Mouse (Mus musculus): Measurements from ENCODE around the gene Tjp1.

Tjp1 gene

DNA sequence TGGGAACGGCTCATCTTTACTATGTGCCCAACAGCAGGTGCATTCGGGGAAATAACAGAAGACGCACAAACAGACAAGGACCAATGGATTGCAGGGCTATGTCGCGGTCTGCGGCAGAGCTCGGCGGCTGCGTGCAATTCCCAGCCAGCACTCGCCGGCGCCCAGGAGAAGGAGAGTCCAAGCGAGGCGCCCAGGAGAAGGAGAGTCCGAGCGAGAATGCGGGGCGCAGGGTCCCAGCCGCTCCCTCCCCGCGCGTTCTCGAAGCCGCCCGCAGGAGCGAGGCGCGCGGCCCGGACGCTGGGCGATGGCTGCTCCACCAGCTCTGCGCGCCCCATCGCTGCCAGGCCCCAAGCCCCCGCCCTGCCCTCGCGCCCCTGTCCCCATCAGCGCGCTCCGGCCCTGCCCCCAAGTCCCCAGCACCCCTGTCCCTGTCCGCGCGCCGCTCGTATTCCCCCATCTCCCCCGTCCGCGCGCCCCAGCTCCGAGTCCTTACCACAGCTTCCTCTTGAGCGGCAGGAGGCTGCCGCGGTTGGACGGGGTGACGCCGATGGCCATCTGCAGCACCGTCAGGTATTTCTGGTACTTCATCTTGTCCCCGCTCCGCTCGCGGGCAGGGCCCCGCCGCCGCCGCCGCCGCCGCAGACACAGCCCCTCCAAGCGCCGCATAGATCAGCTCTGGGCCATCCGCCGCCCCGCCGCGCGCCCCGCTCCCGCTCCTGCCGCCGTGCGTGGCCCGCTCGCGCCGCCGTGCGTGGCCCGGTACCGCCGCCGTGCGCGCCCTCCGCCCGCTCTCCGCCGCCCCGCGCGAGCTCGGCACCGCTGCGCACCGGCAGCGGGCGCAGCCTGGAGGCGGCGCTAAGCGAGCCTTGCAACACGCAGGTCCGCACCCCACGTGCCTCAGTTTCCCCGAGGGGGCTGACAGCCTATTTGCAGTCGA lies at the start of gene Tjp1:
Gene Tjp1 (minus strand): TSS at position 711 of the 937 bp plus-strand sequence.
- DNase-seq (ENCODE audit: low read depth, low spot score), result no peak

DNA sequence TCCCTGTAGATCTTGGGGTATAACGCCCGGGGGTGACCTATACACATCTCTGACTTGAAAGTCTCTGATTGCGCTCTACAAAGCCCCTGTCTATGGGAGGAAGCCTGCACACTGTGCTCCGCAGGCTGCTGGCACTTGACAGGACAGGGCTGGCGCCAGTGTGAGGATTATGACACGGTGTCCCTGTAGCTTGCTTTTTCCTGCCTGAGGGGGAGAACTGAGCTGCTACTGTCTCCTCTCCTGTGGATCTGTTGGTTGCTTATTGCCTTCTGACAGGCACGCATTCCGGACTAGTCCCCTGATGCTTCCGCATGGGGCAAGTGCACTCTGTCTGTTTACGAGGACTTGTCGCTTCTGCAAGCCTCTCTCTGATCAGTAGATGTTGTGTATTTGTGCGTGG lies 49.5 kb upstream of the Tjp1 start:
- DNase-seq (ENCODE audit: low read depth, low spot score), result peak; percentile 6

DNA sequence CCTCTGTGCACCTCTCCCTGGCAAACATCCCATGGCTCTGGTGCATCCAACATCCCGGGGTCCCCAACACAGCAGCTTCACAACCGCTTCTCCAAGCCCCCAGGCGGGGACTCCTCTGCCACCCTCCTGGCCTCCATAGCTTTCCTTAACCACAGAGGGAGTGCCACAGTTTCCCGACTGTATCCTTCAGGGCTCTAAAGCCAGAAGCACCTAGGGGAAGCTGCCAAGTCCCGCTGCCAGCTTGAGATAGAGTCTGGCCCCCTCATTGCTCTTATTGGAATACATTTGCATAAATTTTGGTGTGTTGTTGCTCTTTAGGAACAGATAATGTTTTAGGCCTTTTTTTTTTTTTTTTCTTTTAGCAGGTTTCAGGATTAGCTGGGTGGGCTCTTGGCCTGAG lies 45.1 kb upstream of the Tjp1 start:
- no peak for DNase-seq (ENCODE audit: low read depth, low spot score)

DNA sequence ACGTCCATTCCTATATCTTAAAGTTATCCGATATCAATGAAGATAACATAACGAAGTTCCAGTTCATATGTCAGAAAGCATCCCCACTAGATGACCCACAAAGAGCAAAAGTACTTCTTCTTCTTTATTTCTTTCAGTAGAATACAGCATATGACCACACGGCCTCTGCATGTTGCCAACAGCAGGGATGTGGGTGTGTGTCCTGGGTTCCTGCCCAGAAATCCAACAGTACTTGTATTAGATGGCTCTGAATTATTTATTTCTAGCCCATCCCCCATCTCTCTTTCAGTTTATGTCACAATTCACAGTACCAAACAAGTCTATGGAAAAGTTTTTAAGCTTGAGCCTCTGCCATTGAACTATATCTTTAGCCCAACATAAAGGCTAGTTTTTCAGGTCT lies 43.1 kb upstream of the Tjp1 start:
- DNase-seq (ENCODE audit: low read depth, low spot score), result no peak

DNA sequence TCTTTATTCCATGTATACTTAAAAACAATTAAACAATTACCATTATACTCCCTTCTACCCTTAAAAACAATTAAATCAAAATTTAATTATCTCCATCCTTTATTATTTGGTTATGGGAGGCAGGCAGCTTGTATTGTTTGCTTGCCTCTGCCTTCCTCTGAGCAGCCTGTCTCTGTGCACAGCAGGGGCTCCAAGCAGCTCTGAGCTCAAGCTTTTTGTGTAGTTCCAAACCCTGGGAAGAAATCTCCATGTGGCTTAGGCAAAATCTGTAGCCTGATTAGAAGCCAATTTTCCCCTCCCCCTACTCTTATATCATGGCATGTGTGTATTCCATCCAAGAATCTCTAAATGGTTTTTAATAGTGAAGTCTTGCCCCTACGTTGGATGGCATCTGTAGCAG lies 28.4 kb upstream of the Tjp1 start:
- no peak for DNase-seq (ENCODE audit: low read depth, low spot score)

DNA sequence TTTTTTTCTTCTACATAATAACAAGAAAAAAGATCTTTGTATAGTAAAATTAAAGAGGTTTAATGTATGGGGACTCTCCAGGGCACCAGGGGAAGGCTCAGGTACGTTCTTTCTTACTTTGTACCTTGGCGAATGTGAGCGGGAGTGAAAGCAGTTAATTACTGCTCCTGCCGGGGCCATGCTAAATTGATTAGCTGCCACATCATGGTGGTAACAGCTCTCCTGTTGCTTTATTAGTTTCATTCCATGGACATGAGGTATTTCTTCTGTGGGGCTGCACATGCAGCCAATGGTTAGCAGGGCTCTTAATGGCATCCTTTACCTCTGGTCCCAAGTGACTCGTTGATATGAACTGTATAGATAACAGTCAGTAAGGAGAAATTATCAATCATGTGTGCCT lies 18.2 kb upstream of the Tjp1 start:
- DNase-seq (ENCODE audit: low read depth, low spot score), result peak; percentile 67

DNA sequence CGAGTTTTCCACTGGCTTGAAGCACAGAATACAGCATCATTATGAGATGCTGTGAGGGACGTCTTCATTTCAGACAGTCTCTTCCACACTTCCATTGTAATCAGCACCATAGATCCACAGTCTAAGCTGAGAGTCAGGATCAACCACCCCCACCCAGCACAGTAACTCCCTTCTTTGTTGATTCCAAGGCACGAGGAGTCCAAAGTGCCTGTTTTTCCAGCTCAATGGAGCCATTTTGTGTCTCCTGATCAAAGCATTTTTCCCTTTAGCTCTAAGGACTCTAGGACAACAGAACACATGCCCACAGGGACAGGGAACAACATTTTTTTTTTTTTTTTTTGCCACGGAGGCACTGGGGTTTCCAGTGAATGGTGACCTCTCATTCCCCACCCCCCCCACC lies 5.1 kb upstream of the Tjp1 start:
- no peak for DNase-seq (ENCODE audit: low read depth, low spot score)

DNA sequence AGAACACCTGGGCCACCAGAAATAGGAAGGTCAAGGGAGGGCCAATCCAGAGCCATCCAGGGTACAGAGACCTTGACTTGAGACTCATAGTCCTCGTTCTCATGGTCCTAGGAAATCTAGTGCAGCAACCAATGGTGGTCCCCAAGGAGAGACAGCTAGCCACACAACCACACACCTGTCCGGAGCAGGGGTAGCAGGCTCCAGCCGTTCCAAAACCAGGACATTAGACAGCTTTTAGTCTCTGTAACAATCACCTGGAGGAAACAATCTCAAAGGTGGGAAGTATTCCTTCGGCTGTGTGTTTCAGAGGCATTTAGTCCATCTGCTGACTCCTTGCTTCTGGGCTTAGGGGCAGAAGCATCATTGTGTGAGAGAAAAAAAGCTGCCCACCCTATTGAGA lies 4.5 kb downstream of the Tjp1 start:
- DNase-seq (ENCODE audit: low read depth, low spot score), result no peak

DNA sequence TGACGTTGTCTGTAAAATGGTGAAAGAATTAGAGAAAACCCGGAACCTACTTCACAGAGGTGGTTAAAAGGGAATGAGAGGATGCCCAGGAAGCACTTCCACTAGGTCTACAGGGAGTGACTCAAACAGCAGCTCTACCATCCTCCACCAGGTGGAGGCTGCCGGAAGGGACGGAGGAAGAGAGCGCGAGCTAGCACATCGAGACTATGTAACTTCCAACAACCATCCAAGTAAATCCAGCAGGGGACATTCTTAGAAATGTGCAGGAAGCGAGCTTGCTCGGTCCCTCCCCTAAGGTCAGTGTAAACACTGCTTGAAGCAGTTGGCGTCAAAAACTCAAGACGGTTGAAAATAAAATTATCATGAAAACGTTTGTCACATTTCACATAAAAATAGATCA lies 5.1 kb downstream of the Tjp1 start:
- DNase-seq (ENCODE audit: low read depth, low spot score), result no peak

DNA sequence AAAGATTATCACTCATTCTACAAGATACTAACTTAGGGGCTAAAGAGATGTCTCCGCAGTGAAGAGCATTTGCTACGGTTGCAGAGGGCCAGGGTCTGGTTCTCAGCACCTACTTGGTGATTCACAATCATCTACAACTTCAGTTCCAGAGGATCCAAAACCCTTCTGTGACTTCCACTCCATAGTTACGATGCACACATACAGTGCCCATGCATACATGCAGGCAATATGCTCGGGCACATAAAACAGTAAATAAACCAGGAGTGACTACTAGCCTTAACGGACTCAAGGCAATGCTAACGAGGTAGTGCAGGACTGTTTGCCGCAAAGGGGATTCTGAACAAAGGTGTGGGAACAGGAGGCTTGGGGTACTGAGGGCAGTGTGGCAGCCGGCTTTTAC lies 7.0 kb downstream of the Tjp1 start:
- no peak for DNase-seq (ENCODE audit: low read depth, low spot score)

DNA sequence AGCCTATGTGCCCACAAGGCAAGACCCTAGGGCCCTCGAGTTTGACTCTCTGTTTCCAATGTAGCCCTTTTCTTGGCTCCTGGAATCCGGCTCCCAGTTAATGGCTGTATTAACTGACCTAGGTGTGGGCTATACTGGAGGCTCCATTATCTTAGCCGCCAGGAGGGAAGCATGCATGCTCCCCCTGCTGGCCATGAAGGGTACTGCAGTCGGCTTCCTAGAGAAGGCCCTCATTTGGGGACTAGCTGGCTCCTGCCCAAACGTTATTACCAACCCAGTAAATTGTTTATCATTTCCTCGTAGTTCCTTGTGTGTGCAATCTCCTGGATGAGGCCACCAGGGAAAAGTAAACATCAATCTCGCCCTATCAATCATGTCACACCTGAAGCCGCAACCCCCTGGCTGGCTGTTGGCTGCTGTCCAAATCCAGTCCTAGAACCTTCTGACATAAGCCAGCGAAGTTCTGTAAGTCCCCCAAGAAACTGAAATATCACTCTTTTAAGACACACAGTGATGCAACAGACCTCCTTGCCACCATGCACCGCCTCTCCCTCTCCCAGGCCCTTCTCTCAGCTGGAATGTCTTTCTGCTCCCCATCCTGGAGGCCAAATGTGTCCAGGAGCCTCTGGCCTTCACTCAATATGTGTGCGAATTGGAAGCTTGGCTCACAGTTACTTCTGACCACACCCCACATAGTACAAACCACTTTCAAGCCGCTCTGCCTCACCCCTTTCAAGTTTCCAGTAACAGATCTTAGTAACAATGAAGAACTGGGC lies 7.6 kb downstream of the Tjp1 start:
- DNase-seq (ENCODE audit: low read depth, low spot score), result peak; percentile 79

DNA sequence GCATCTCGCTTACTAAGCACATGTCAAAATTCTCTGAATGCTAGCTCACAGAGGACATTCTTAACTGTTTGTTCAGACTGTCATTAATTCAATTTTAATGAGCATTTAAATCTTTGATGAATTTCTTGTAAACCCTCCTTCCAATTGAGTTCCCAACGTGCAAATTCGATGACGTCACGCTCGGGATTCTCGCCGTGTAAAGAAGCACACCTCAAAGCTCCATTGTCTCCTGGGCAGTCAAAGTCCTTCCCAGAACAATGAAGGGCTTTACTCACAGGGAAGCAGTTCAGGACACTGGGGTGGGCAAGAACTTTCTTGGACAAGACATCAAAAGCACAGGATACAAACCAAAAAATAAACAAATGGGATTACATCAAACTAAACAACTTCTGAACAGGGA lies 10.7 kb downstream of the Tjp1 start:
- DNase-seq (ENCODE audit: low read depth, low spot score), result no peak

DNA sequence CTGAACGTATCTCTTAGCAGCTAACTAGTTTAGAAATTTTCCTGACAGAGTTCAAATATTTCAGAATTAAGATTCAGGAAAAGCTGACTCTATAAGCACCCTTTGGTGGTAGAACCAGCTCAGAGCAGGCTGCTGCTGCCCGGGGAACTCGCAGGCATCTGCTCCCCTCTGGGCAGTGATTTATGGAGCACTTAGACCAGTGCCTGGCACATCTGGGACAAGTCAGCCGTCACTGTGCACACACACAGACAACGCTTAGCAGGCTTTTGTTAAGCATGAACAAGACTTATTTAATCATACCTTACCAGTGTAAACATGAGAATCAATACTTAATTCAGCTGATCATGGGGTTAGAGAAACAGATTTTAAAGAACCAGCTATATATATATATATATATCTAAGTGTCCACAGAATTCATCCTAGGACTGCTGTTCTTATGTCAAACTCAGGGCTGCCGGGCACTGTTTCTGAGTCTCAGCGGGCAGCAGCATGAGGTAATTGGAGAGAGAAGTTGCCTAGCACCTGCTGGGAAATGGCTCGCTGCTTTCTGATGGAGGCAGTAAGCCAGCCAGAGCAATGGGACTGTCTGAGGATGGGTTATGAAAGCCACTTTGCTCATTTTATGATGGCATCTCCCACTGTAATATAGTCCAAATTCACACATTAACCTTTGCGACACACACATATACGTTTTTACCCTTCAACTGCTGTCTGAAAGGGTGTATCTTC lies 14.0 kb downstream of the Tjp1 start:
- DNase-seq (ENCODE audit: low read depth, low spot score), result peak; percentile 34

DNA sequence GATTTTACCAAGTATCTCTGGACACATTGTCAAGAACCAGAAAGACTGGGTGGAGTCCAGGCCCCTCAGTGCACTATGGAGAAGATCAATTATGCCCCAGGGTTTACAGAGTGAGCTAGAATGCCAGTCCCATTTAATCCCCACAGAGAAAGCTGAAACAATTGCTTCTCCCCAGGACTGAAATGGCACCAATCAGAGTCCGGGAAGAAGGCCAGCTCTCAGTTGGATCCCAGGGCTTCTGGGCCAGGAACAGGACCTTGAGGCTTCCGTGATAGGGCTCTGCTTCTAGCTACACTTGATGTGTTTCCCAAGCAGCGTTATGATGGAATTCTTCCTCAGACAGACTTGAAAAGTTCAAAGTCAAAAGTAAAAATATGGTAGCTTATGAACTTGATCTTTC lies 18.2 kb downstream of the Tjp1 start:
- DNase-seq (ENCODE audit: low read depth, low spot score), result no peak

DNA sequence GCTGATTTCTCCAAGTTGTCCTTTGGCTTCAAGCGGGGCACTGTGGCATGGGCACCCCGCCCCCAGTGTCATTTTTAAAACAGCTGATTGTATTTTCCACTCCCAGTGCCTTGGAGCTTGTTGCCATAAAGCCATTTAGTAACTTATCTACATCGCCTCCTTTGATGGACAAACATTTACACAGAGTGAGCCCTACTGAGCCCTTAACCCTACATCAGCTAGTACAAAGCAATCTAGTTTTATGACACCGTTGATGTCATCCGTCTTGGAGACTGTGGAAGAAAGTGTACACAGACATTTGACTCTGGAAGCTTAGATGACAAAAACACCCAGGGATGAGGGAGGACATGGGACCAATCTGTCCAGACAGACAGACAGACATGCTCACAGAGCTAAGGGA lies 20.2 kb downstream of the Tjp1 start:
- DNase-seq (ENCODE audit: low read depth, low spot score), result no peak

DNA sequence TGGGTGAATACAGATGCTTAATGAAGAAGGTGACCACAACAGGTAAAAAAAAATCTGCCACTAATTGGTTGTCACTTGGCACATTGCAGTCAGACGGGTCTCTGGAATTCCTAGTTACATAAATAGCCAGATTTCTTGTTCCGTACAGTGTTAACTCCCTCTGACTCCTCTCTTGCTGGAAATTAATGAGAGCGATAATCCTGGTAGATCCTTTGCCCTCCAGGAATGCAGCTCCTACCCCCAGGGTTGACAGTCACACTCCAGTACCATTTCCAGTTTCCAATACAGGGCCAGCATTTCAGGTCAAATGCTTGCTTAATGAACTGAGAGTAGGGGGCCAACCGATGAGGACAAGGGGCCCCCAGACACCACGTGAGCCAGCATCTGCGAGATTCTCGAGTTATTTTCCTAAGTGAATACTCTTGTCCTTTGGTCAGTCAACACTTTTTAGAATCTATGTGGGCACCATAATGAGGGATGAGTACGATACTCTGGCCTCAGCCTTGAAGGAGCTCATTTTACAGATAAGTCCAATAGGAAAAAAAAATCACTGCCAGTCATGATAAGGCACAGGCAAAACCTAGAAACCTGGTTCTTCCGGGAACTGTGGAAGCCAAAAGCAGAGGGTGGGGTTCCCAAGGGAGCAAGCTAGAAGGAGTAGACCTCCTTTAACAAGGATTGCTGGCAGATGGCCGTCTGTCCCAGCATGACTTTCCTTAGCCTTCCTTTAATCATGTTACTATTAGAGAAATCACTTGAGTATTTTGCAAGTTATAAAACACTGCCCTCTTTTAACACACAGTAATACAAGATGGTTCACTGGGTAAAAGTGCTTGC lies 24.9 kb downstream of the Tjp1 start:
- no peak for DNase-seq (ENCODE audit: low read depth, low spot score)

DNA sequence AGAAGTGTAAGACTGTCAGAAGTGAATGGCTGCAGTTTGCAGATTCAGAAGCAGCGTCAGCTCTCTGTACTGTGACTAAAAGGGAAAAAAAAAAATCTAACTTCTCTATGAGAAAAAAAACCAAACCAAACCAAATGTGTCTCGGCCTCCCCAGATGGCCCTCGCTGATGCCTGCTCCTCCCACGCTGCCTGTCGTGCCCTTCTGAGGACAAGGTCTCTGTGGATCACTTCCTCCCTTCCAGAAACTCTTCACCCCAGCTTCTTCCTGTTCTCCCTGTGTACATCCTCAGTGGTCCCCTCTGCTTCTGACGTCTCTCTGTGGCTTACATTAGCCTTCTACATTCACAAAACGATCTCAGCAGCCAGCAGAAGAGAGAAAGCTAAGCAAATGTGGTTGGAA lies 26.8 kb downstream of the Tjp1 start:
- no peak for DNase-seq (ENCODE audit: low read depth, low spot score)

DNA sequence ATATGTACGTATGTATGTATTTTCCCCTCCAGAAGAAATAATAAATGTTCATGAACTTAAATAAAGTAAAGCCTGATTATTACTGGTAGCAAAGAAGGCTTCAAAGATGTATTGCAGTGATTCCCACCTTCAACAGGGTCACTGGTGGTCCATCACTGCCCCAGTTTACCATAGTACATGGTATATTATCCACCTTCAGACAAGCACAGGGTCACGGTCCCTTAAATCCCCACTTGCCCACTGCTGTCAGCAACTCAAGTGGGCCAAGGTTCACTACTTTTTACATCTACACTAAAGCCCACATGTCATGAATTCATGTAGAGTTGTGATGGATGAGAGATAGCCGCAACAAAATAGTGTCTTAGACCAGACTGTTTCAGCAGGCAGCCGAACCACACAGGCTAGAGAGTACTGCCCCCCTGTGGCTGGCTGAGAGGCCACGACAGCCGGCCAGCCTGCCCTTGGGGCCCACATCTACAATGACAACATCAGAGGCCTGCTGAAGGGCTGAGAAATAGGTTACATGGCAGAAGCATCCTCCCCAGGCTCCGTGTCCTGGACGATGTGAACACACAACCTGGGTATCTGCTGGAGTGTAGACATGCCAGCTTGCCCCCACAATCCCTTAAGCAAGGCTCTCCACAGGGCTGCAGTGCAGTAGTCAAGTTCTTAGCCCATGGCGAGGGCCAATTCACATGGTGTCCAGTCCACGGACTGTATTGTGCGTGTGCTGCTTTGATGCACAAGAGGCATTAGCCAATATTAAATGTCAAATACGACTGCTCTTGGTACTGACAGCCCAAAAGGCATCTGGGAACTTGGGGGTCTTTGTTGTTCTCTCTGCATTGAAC lies 29.6 kb downstream of the Tjp1 start:
- peak; percentile 35 for DNase-seq (ENCODE audit: low read depth, low spot score)

DNA sequence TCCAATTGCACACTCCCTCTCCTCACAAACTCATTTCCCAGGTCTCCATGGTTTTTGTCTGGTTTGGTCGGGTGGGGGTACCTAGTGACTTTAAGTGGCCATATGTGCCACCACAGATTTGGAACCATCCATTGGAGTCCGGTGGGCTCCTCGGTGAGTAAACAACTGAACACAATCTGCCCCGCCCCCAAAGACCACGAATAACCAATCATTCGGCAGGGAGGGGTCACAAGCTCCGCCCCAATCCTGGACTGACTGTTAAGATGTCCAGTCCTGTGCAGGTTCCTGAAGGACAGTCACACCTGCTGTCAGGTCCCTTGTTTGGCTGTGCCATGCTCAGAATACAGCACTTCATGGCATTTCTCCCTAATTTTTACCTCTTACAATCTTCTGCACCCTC lies 37.1 kb downstream of the Tjp1 start:
- DNase-seq (ENCODE audit: low read depth, low spot score), result no peak

DNA sequence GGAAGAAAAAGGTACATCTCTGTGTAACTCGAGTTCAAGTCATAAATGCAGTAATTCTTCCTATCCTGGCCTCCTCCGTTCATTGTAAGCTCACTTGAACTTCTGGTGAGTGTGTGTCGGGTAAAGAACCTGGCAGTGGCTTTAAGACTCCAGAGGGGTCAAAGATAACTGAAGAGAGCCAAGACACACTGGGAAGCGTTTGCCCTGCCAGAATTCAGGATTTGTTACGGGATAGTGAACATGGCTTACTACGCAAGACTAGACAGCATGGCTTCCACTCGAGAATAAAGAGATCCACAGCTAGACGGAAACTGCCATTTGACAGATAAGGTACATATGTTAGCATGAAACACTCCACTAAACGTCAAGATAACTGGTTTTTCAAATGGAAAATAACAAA lies 37.8 kb downstream of the Tjp1 start:
- DNase-seq (ENCODE audit: low read depth, low spot score), result no peak

All from forelimb bud, embryonic 11.5 days (tissue).